Mouse (Mus musculus) C2C12 (cell line): ENCODE measurements around the gene Igtp.

Experiments used
- CEBPB ChIP-seq: IDR thresholded peaks from one replicate; pipeline ENCODE4 v1.6.1; 2011; ENCODE audit warnings: low read depth, mild to moderate bottlenecking, control low read depth, moderate library complexity
- CTCF ChIP-seq: IDR thresholded peaks from one replicate; pipeline ENCODE4 v1.5.1; 2011; ENCODE audit not compliant: control insufficient read depth, insufficient read depth, insufficient read length
- FOSL1 ChIP-seq: IDR thresholded peaks from one replicate; pipeline ENCODE4 v1.8.0; 2011; ENCODE audit warnings: mild to moderate bottlenecking, low read length; ENCODE audit not compliant: poor library complexity, insufficient read depth, severe bottlenecking
- MAX ChIP-seq: IDR thresholded peaks from one replicate; pipeline ENCODE4 v1.6.1; 2011; ENCODE audit warnings: mild to moderate bottlenecking, control low read depth
- MYOG ChIP-seq: IDR thresholded peaks from one replicate; pipeline ENCODE4 v1.6.1; 2011; ENCODE audit not compliant: control insufficient read depth, insufficient read length; ENCODE audit errors: extremely low read depth
- USF1 ChIP-seq: IDR thresholded peaks from one replicate; pipeline ENCODE4 v1.6.1; 2011; ENCODE audit warnings: low read depth, mild to moderate bottlenecking, control low read depth, moderate library complexity

DNA sequence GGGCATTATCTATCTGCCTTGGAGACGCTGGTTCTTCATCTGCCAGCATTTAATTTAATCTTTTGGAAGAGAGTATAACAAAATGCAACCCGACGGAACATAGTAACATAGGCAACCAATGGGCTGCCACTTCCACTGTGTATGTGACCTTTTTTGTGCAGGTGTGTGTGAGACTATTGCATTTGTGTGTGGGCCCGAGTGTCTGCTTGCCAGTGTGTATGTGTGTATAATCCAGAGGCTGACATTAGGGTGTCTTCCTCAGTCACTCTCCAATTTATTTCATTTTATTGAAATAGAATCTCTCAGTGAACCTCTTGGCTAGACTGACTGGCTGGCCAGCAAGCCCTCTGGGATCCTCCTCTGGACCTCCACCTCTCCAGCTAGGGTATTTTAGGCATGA is 870 bp downstream of the Igtp start:
- no peak for TF ChIP-seq CTCF
- TF ChIP-seq MAX: no peak
- TF ChIP-seq MYOG: no peak
- TF ChIP-seq FOSL1: no peak
- TF ChIP-seq USF1: no peak
- no peak for TF ChIP-seq CEBPB
